Mouse (Mus musculus): ENCODE data around the gene Supt3. TPM values are rescaled to one million over a fixed set of nuclear protein-coding genes. Genes with fewer than 3 reads are reported as not detected.

Gene Supt3
- total RNA-seq, 2 experiments from 2014 or later = 18.7 to 24.6 TPM

GRCm38 (mm10) chr17:44963051-44963798 is 186.3 kb downstream of the Supt3 start:
- DNase-seq = no peak

- DNase-seq = no peak
Measured at GRCm38 (mm10) chr17:44967186-44967585, 190.2 kb downstream of the Supt3 start.

- no peak for DNase-seq
Measured at GRCm38 (mm10) chr17:44970255-44970654, 193.3 kb downstream of the Supt3 start.

- DNase-seq = peak; percentile 10
Measured at GRCm38 (mm10) chr17:44973489-44973888, 196.5 kb downstream of the Supt3 start.

- DNase-seq = no peak
Measured at GRCm38 (mm10) chr17:44977690-44978089, 200.7 kb downstream of the Supt3 start.

GRCm38 (mm10) chr17:44987964-44988363 is 211.0 kb downstream of the Supt3 start:
- no peak for DNase-seq

- no peak for DNase-seq
Measured at GRCm38 (mm10) chr17:45003311-45003710, 226.4 kb downstream of the Supt3 start.

GRCm38 (mm10) chr17:45004477-45005170 is 227.7 kb downstream of the Supt3 start:
- no peak for DNase-seq

GRCm38 (mm10) chr17:45007461-45007860 is 230.5 kb downstream of the Supt3 start:
- DNase-seq = no peak

GRCm38 (mm10) chr17:45008663-45009062 is 231.7 kb downstream of the Supt3 start:
- no peak for DNase-seq

GRCm38 (mm10) chr17:45010409-45010808 is 233.5 kb downstream of the Supt3 start:
- DNase-seq = no peak

GRCm38 (mm10) chr17:45016746-45017145 is 239.8 kb downstream of the Supt3 start:
- no peak for DNase-seq

- peak; percentile 64 for DNase-seq
Measured at GRCm38 (mm10) chr17:45020155-45020930, 243.4 kb downstream of the Supt3 start.

GRCm38 (mm10) chr17:45028441-45028840 is 251.5 kb downstream of the Supt3 start:
- no peak for DNase-seq

- DNase-seq = no peak
Measured at GRCm38 (mm10) chr17:45029106-45029505, 252.2 kb downstream of the Supt3 start.

GRCm38 (mm10) chr17:45032209-45032608 is 255.3 kb downstream of the Supt3 start:
- no peak for DNase-seq

- DNase-seq = no peak
Measured at GRCm38 (mm10) chr17:45033617-45034016, 256.7 kb downstream of the Supt3 start.

- DNase-seq = no peak
Measured at GRCm38 (mm10) chr17:45041084-45041483, 264.1 kb downstream of the Supt3 start.

GRCm38 (mm10) chr17:45045804-45046203 is 268.9 kb downstream of the Supt3 start:
- peak; percentile 25 for DNase-seq

GRCm38 (mm10) chr17:45046583-45046982 is 269.6 kb downstream of the Supt3 start:
- DNase-seq = no peak

GRCm38 (mm10) chr17:45047236-45047635 is 270.3 kb downstream of the Supt3 start:
- DNase-seq = no peak

GRCm38 (mm10) chr17:45051971-45052370 is 275.0 kb downstream of the Supt3 start:
- no peak for DNase-seq

GRCm38 (mm10) chr17:45053371-45053770 is 276.4 kb downstream of the Supt3 start:
- DNase-seq = no peak

Data from adrenal gland, postnatal 10 days (tissue).